Mouse (Mus musculus): ENCODE results near the gene 1700019N19Rik. TPM values are rescaled to one million over a fixed set of nuclear protein-coding genes. Genes with fewer than 3 reads are reported as not detected.

The 1700019N19Rik gene
- total RNA-seq, 4 experiments from 2014 or later, result not detected

Other genes with a start within 250 kb of the 1700019N19Rik start
- not detected for gene Pnlip, start 142.0 kb downstream of the 1700019N19Rik start, total RNA-seq (2022)
- gene Pnliprp1, start 65.6 kb downstream of the 1700019N19Rik start, total RNA-seq (2022), result not detected
- gene Pnliprp2, start 34.7 kb downstream of the 1700019N19Rik start, total RNA-seq (2022), result not detected
- not detected for gene Eno4, start 149.0 kb upstream of the 1700019N19Rik start, total RNA-seq (2022)
- 1 to 10 TPM; 1.7 to 4.2 (median 3.6) TPM for gene Hspa12a, start 149.2 kb upstream of the 1700019N19Rik start, total RNA-seq (2022)